Mouse (Mus musculus) lung, adult 2 months (tissue): ENCODE results near the gene Sync.

Source experiments
- CTCF ChIP-seq: fragments of 200-500 bp; IDR thresholded peaks from 2 replicates; pipeline ENCODE4 v1.5.1; 2011; ENCODE audit warnings: mild to moderate bottlenecking, low read length, control low read depth; ENCODE audit not compliant: insufficient read depth
- POLR2A ChIP-seq: fragments of 200-500 bp; IDR thresholded peaks from 2 replicates; pipeline ENCODE4 v1.6.1; 2011; ENCODE audit warnings: low read depth, mild to moderate bottlenecking, control low read depth, low read length, borderline replicate concordance; ENCODE audit errors: extremely low read depth

- TF ChIP-seq CTCF (no peak), POLR2A (no peak)
Measured at GRCm38 (mm10) chr4:129353176-129353575, 65.8 kb downstream of the Sync start.
